Comparison of ENCODE assay signal across 8 mouse cellular contexts in the genomic region with DNA sequence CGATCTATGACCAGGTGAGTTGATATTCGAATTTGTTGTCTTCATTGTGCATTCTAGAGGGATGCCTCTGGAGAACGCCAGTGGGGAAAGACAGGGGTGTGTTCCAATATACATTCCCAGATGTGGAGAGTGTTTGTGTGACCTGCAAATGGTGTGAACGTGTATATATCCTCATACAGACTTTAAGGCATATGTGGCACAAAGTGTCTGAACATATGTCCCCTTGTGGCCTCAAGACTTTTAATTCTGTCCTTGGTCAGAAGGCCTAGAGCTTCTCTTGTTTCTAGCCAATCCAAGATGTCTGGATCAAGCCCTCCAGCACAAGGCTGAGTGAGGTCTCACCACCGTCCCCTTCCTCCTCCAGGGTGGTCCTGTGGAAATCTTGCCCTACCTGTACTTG. TPM values are rescaled to one million over a fixed set of nuclear protein-coding genes. Genes with fewer than 3 reads are reported as not detected.
A peak's percentile ranks its signal among the peaks of the same experiment; 100 is the strongest.
DNase-seq lines count a peak whose midpoint lies in the region; ATAC-seq and TF ChIP-seq lines count a peak whose summit lies in the region.

No protein-coding gene starts in this region.

- H3K36me3 ChIP-seq in heart, adult 2 months (ENCODE audit: control insufficient read depth, insufficient read depth, low read length) = no peaks in the 10 kb centered on the region
- no peaks in the 10 kb centered on the region for H3K36me3 ChIP-seq in liver, embryonic 13.5 days

- DNase-seq in heart, adult 2 months = no peak
- no peak for DNase-seq in heart, adult 8-10 months (ENCODE audit: low spot score)
- DNase-seq in thymus, postnatal 14 days = peak; percentile 42
- DNase-seq in thymus, postnatal 4 days = no peak
- no peak for DNase-seq in liver, embryonic 13.5 days
- DNase-seq in right cerebral cortex, adult 18-20 months = no peak
- no peak for DNase-seq in spleen, postnatal 36 days (ENCODE audit: low spot score in 2 of 2)
- no peak for DNase-seq in urinary bladder, postnatal 25 days (ENCODE audit: low spot score)

- peak overlapping the region; percentile 81 for H3K4me2 ChIP-seq in liver, embryonic 13.5 days

- no peak overlapping the region for H3K27ac ChIP-seq in heart, adult 2 months
- H3K27ac ChIP-seq in liver, embryonic 13.5 days = 0 out of 2 replicates have a peak overlapping the region, but pooled peaks have one; percentile 2

- no peaks in the 10 kb centered on the region for H3K9me3 ChIP-seq in liver, embryonic 13.5 days (replicated peaks)

- no peak for TF ChIP-seq CTCF in heart, adult 2 months (IDR thresholded peaks at IDR 0.05)

- H3K4me1 ChIP-seq in heart, adult 2 months (ENCODE audit: control insufficient read depth, insufficient read depth, low read length) = no peaks in the 10 kb centered on the region; the same call in 1 of the 2 replicates
- peaks cover 57% of the 10 kb centered on the region for H3K4me1 ChIP-seq in liver, embryonic 13.5 days (replicated peaks)

- H3K27me3 ChIP-seq in heart, adult 2 months (ENCODE audit: control insufficient read depth, insufficient read depth, low read length) = no peaks in the 10 kb centered on the region
- peaks cover 43% of the 10 kb centered on the region for H3K27me3 ChIP-seq in liver, embryonic 13.5 days

- H3K79me2 ChIP-seq in heart, adult 2 months (replicated peaks; ENCODE audit: control insufficient read depth, insufficient read depth, low read length) = no peaks in the 10 kb centered on the region

- TF ChIP-seq EP300 in heart, adult 2 months (IDR thresholded peaks at IDR 0.05; ENCODE audit: insufficient read depth, low read depth, low read length) = no peak

- peak overlapping the region; percentile 69 for H3K4me3 ChIP-seq in heart, adult 2 months
- H3K4me3 ChIP-seq in liver, embryonic 13.5 days (replicated peaks) = peak overlapping the region; percentile 64

- intact Hi-C loops in heart, adult 2 months (cut with DNase I) = loop anchor here (5.0 kb wide), 1 partner anchor 90 kb away; a partner anchor contains a TSS

- no peak overlapping the region; the same call in 1 of the 2 replicates for H3K9ac ChIP-seq in heart, adult 2 months (ENCODE audit: low read depth, low read length)
- H3K9ac ChIP-seq in liver, embryonic 13.5 days = peak overlapping the region; percentile 70

- ATAC-seq in liver, embryonic 13.5 days (ENCODE audit: low read depth) = no peak

- no peak for TF ChIP-seq POLR2A in heart, adult 2 months (IDR thresholded peaks at IDR 0.05; ENCODE audit: insufficient read depth, low read depth, low read length)

- 42% methylated on average over 5 of the region's 5 CpGs for WGBS in heart, adult 2 months
- 14% methylated on average over 5 of the region's 5 CpGs for WGBS in liver, embryonic 13.5 days (ENCODE audit: insufficient replicate concordance)

RNA-seq across cellular contexts. Expression of a gene that starts 0.9 kb away (rescaled TPM):
- total RNA-seq in heart, adult 2 months (2021) = under 1 TPM; 0.44 to 0.45 TPM
- polyA plus RNA-seq in heart, adult 2 months (2012; rRNA removed) = 0.97 and 1.1 TPM in 2 replicates
- total RNA-seq in heart, adult 8-10 months (2022) = 1 to 10 TPM in 2 of 4 experiments, under 1 TPM in 2; 0.27 to 1.6 (median 0.69) TPM
- 2.7 and 2.8 TPM in 2 replicates for polyA plus RNA-seq in liver, embryonic 13.5 days (2015; fragmentation: Nextera tagmentation; extraction: Ambion mirVana)

RNA-seq across cellular contexts. Expression of a gene that starts 1.6 kb away (rescaled TPM):
- total RNA-seq in heart, adult 2 months (2021) = not detected
- not detected in 2 replicates for polyA plus RNA-seq in heart, adult 2 months (2012; rRNA removed)
- not detected for total RNA-seq in heart, adult 8-10 months (2022)
- not detected in 2 replicates for polyA plus RNA-seq in liver, embryonic 13.5 days (2015; fragmentation: Nextera tagmentation; extraction: Ambion mirVana)

RNA-seq across cellular contexts. Expression of a gene that starts 26.1 kb away (rescaled TPM):
- total RNA-seq in heart, adult 2 months (2021) = 1 to 10 TPM in 1 of 2 experiments, under 1 TPM in 1; 0.73 to 1.1 TPM
- polyA plus RNA-seq in heart, adult 2 months (2012; rRNA removed) = 1.0 and 1.6 TPM in 2 replicates
- total RNA-seq in heart, adult 8-10 months (2022) = under 1 TPM; 0.41 to 0.78 (median 0.70) TPM
- polyA plus RNA-seq in liver, embryonic 13.5 days (2015; fragmentation: Nextera tagmentation; extraction: Ambion mirVana) = 29.4 and 32.4 TPM in 2 replicates
